Mouse (Mus musculus): ENCODE results near the gene Sesn3.
"Not testable (repeated sequence)": the region's sequence is repeated elsewhere in the genome, so short reads cannot be mapped to it uniquely, and the experiment has no call there.

The Sesn3 gene

GRCm38 (mm10) chr9:14274986-14275720, at the start of gene Sesn3:
Gene Sesn3, plus strand, starts transcription at chr9:14275067.
- peak; percentile 93 for DNase-seq

GRCm38 (mm10) chr9:14227086-14227485, 47.8 kb upstream of the Sesn3 start:
- not testable (repeated sequence) for DNase-seq

- DNase-seq = no peak
Measured at GRCm38 (mm10) chr9:14233702-14234373, 41.0 kb upstream of the Sesn3 start.

GRCm38 (mm10) chr9:14235286-14235685, 39.6 kb upstream of the Sesn3 start:
- no peak for DNase-seq

- DNase-seq = not testable (repeated sequence)
Measured at GRCm38 (mm10) chr9:14241003-14241402, 33.9 kb upstream of the Sesn3 start.

GRCm38 (mm10) chr9:14242308-14242707, 32.6 kb upstream of the Sesn3 start:
- no peak for DNase-seq

GRCm38 (mm10) chr9:14244528-14244927, 30.3 kb upstream of the Sesn3 start:
- no peak for DNase-seq

- DNase-seq = no peak
Measured at GRCm38 (mm10) chr9:14245013-14245586, 29.8 kb upstream of the Sesn3 start.

GRCm38 (mm10) chr9:14246016-14246799, 28.7 kb upstream of the Sesn3 start:
- peak; percentile 4 for DNase-seq

GRCm38 (mm10) chr9:14247480-14248208, 27.2 kb upstream of the Sesn3 start:
- DNase-seq = no peak

GRCm38 (mm10) chr9:14248209-14248596, 26.7 kb upstream of the Sesn3 start:
- no peak for DNase-seq

- no peak for DNase-seq
Measured at GRCm38 (mm10) chr9:14261150-14261549, 13.7 kb upstream of the Sesn3 start.

GRCm38 (mm10) chr9:14262568-14262972, 12.3 kb upstream of the Sesn3 start:
- no peak for DNase-seq

- DNase-seq = no peak
Measured at GRCm38 (mm10) chr9:14266470-14266869, 8.4 kb upstream of the Sesn3 start.

GRCm38 (mm10) chr9:14268578-14268977, 6.3 kb upstream of the Sesn3 start:
- no peak for DNase-seq

- DNase-seq = no peak
Measured at GRCm38 (mm10) chr9:14272921-14273320, 1.9 kb upstream of the Sesn3 start.

- DNase-seq = no peak
Measured at GRCm38 (mm10) chr9:14274586-14274985, 281 bp upstream of the Sesn3 start.

GRCm38 (mm10) chr9:14275792-14276480, 1.1 kb downstream of the Sesn3 start:
- peak; percentile 100 for DNase-seq

- DNase-seq = peak; percentile 82
Measured at GRCm38 (mm10) chr9:14276481-14277287, 1.8 kb downstream of the Sesn3 start.

GRCm38 (mm10) chr9:14277365-14277991, 2.6 kb downstream of the Sesn3 start:
- peak; percentile 35 for DNase-seq
